Mouse (Mus musculus): ENCODE results near the gene Ssbp2.

The Ssbp2 gene

GRCm38 (mm10) chr13:91520968-91521367 lies 60.9 kb downstream of the Ssbp2 start:
- no peak for DNase-seq (ENCODE audit: low read depth, low spot score)

- DNase-seq (ENCODE audit: low read depth, low spot score) = no peak
Measured at GRCm38 (mm10) chr13:91526058-91526457, 66.0 kb downstream of the Ssbp2 start.

GRCm38 (mm10) chr13:91529821-91530220 lies 69.7 kb downstream of the Ssbp2 start:
- no peak for DNase-seq (ENCODE audit: low read depth, low spot score)

GRCm38 (mm10) chr13:91536711-91537110 lies 76.6 kb downstream of the Ssbp2 start:
- DNase-seq (ENCODE audit: low read depth, low spot score) = no peak

- no peak for DNase-seq (ENCODE audit: low read depth, low spot score)
Measured at GRCm38 (mm10) chr13:91540145-91541068, 80.3 kb downstream of the Ssbp2 start.

- peak; percentile 84 for DNase-seq (ENCODE audit: low read depth, low spot score)
Measured at GRCm38 (mm10) chr13:91541069-91541429, 81.0 kb downstream of the Ssbp2 start.

- no peak for DNase-seq (ENCODE audit: low read depth, low spot score)
Measured at GRCm38 (mm10) chr13:91543555-91543954, 83.5 kb downstream of the Ssbp2 start.

- DNase-seq (ENCODE audit: low read depth, low spot score) = no peak
Measured at GRCm38 (mm10) chr13:91564047-91564446, 104.0 kb downstream of the Ssbp2 start.

GRCm38 (mm10) chr13:91564755-91565154 lies 104.7 kb downstream of the Ssbp2 start:
- DNase-seq (ENCODE audit: low read depth, low spot score) = peak; percentile 26

GRCm38 (mm10) chr13:91581504-91581903 lies 121.4 kb downstream of the Ssbp2 start:
- no peak for DNase-seq (ENCODE audit: low read depth, low spot score)

- no peak for DNase-seq (ENCODE audit: low read depth, low spot score)
Measured at GRCm38 (mm10) chr13:91582212-91582611, 122.1 kb downstream of the Ssbp2 start.

GRCm38 (mm10) chr13:91586368-91586767 lies 126.3 kb downstream of the Ssbp2 start:
- no peak for DNase-seq (ENCODE audit: low read depth, low spot score)

GRCm38 (mm10) chr13:91588475-91588874 lies 128.4 kb downstream of the Ssbp2 start:
- DNase-seq (ENCODE audit: low read depth, low spot score) = no peak

GRCm38 (mm10) chr13:91591863-91592262 lies 131.8 kb downstream of the Ssbp2 start:
- no peak for DNase-seq (ENCODE audit: low read depth, low spot score)

- DNase-seq (ENCODE audit: low read depth, low spot score) = no peak
Measured at GRCm38 (mm10) chr13:91595284-91595683, 135.2 kb downstream of the Ssbp2 start.

- DNase-seq (ENCODE audit: low read depth, low spot score) = no peak
Measured at GRCm38 (mm10) chr13:91599594-91599993, 139.5 kb downstream of the Ssbp2 start.

GRCm38 (mm10) chr13:91605043-91605840 lies 145.2 kb downstream of the Ssbp2 start:
- no peak for DNase-seq (ENCODE audit: low read depth, low spot score)

- no peak for DNase-seq (ENCODE audit: low read depth, low spot score)
Measured at GRCm38 (mm10) chr13:91610601-91611000, 150.5 kb downstream of the Ssbp2 start.

GRCm38 (mm10) chr13:91611909-91612308 lies 151.8 kb downstream of the Ssbp2 start:
- DNase-seq (ENCODE audit: low read depth, low spot score) = no peak

GRCm38 (mm10) chr13:91612578-91612977 lies 152.5 kb downstream of the Ssbp2 start:
- DNase-seq (ENCODE audit: low read depth, low spot score) = no peak

GRCm38 (mm10) chr13:91616050-91616449 lies 156.0 kb downstream of the Ssbp2 start:
- no peak for DNase-seq (ENCODE audit: low read depth, low spot score)

GRCm38 (mm10) chr13:91616876-91617275 lies 156.8 kb downstream of the Ssbp2 start:
- no peak for DNase-seq (ENCODE audit: low read depth, low spot score)

- no peak for DNase-seq (ENCODE audit: low read depth, low spot score)
Measured at GRCm38 (mm10) chr13:91619431-91619830, 159.3 kb downstream of the Ssbp2 start.
